Mouse (Mus musculus): ENCODE measurements at regions not wholly inside any gene's neighbourhood (a gene's known extent, or its start where the extent isn't known, plus 50 kb on each side); places are given as distances from the start of the nearest gene placed in this dataset.

DNA sequence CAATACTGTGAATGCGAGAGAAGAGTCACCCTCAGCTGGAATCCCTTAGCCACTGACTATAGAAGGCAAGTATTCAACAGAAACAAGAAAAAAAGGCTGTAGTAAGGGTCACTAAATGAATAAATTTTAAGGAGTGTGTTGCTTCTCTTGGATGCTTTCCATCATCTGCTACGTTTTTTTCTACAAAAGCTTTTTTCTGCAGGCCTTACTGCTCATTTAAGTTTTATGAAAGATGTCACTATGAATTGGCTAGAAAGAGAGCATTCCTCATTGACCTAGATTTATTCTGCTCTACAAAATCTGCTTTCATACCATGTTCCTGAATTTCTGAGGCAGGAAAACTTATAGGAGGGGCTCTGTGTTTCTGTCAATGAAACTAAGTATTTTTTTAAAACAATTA is 59.2 kb upstream of the Sema3e start:
- Histone ChIP-seq H3K27ac (ENCODE audit: insufficient read depth, low read depth, low read length, poor library complexity, severe bottlenecking) (no peak overlapping the region), H3K36me3 (ENCODE audit: control insufficient read depth, insufficient read depth, low read length, poor library complexity, severe bottlenecking) (no peaks in the 10 kb centered on the region), H3K4me3 (ENCODE audit: insufficient read depth in 1 of 2, low read depth in 1 of 2, low read length in 2 of 2, poor library complexity in 1 of 2, severe bottlenecking in 1 of 2) (no peak overlapping the region), H3K9ac (ENCODE audit: insufficient read depth, low read depth, low read length, poor library complexity, severe bottlenecking) (no peak overlapping the region), H3K9me3 (ENCODE audit: control insufficient read depth, insufficient read depth, low read depth, low read length) (no peaks in the 10 kb centered on the region), H3K4me1 (ENCODE audit: control insufficient read depth in 2 of 2, insufficient read depth in 2 of 2, low read length in 2 of 2, poor library complexity in 1 of 2) (no peaks in the 10 kb centered on the region)
- no peak for DNase-seq (ENCODE audit: low read depth, low spot score)
- in situ Hi-C loops (cut with MboI; ENCODE audit: low sequenced_read_pairs in 2 of 2, unreplicated experiment in 2 of 2): no loop called here
- TF ChIP-seq HCFC1 (IDR thresholded peaks at IDR 0.05; ENCODE audit: borderline replicate concordance, insufficient read depth, low read length) (no peak), MAFK (IDR thresholded peaks at IDR 0.05; ENCODE audit: insufficient read depth, low read depth, low read length) (no peak), ZC3H11A (IDR thresholded peaks at IDR 0.05; ENCODE audit: borderline replicate concordance, low read depth, low read length) (no peak), CHD2 (IDR thresholded peaks at IDR 0.05; ENCODE audit: low read depth, low read length) (no peak), ZNF384 (IDR thresholded peaks at IDR 0.05; ENCODE audit: low read depth, low read length) (no peak)

GRCm38 (mm10) chr5:13974664-13975063 is 50.4 kb upstream of the Sema3e start:
- Histone ChIP-seq H3K9me3 (ENCODE audit: control insufficient read depth, insufficient read depth, low read depth, low read length) (no peaks in the 10 kb centered on the region), H3K4me1 (ENCODE audit: control insufficient read depth in 2 of 2, insufficient read depth in 2 of 2, low read length in 2 of 2, poor library complexity in 1 of 2) (0 out of 4 replicates have a peak, but pooled peaks cover 0 to 2% of the 10 kb centered on the region in 2 experiments), H3K4me3 (ENCODE audit: insufficient read depth in 1 of 2, low read depth in 1 of 2, low read length in 2 of 2, poor library complexity in 1 of 2, severe bottlenecking in 1 of 2) (no peak overlapping the region), H3K27ac (ENCODE audit: insufficient read depth, low read depth, low read length, poor library complexity, severe bottlenecking) (no peak overlapping the region), H3K36me3 (ENCODE audit: control insufficient read depth, insufficient read depth, low read length, poor library complexity, severe bottlenecking) (no peaks in the 10 kb centered on the region), H3K9ac (ENCODE audit: insufficient read depth, low read depth, low read length, poor library complexity, severe bottlenecking) (no peak overlapping the region)
- TF ChIP-seq MAFK (IDR thresholded peaks at IDR 0.05; ENCODE audit: insufficient read depth, low read depth, low read length): peak; percentile 72
- no peak for TF ChIP-seq CHD2 (IDR thresholded peaks at IDR 0.05; ENCODE audit: low read depth, low read length)
- DNase-seq (ENCODE audit: low read depth, low spot score): no peak
- in situ Hi-C loops (cut with MboI; ENCODE audit: low sequenced_read_pairs in 2 of 2, unreplicated experiment in 2 of 2): no loop called here

Measured in ES-E14 (cell line).